Mouse (Mus musculus): Measurements from ENCODE around the gene Faah. TPM values are rescaled to one million over a fixed set of nuclear protein-coding genes. Genes with fewer than 3 reads are reported as not detected.
A peak's percentile ranks its signal among the peaks of the same experiment; 100 is the strongest.

Faah gene
- total RNA-seq, 2 experiments from 2014 or later, result 123 to 126 TPM

DNA sequence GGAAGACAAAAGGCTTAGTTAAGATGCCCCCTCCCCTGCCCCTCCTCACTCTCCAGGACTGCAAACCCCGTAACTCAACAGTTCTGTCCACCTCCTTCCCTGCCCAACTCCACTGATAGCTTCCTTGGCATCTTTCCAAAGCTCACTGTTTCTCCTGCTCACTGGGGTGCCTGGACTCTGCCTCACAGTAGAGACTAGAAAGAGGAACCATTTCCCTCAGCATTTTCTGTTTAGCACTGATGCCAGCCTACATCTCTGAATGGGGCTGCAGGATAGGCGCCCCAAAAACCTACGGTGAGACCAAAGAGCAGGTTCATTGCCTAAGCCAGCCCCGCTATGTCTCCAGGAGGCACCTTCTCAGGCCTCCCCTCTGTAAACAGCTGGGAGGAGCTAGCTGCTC lies 16.5 kb downstream of the Faah start:
- DNase-seq (ENCODE audit: low spot score in 2 of 2), result no peak

DNA sequence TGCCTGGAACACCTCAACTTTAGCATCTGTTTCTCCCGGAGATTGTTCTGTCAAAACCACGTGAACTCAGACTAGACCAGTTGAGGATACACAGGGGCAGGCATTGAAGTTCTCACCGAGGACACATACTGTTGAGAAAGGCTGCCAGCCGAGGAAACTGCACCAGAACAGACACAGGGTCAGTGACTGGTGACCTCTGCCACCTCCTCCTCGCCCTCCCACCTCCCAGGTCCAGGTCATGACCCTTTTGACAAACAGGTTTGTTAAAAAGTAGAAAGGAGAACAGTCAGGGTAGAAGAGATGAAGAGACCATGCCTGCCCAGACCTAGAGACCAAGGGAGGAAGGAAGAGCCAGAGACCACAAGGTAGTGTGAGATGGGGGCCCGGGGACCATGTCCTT lies 17.1 kb downstream of the Faah start:
- no peak for DNase-seq (ENCODE audit: low spot score in 2 of 2)

DNA sequence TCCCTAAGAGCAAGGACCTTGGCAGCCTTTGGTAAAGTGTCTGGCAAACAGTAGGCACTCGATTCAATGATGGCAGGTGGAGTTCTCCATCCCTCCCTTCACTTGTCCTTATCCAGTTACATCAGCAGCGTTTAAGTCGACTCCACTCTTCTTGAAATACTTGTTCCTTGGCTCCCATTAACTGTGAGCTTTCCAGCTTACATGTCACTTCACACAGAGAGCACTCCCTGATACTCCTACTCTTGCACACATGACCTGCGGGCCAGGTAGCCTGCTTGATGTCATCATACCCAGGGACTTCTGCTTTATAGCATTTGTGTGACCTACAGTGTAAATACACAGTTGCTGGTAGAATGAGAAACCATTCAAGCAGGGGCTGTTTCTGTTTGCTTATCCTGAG lies 21.0 kb downstream of the Faah start:
- no peak for DNase-seq (ENCODE audit: low spot score in 2 of 2)

DNA sequence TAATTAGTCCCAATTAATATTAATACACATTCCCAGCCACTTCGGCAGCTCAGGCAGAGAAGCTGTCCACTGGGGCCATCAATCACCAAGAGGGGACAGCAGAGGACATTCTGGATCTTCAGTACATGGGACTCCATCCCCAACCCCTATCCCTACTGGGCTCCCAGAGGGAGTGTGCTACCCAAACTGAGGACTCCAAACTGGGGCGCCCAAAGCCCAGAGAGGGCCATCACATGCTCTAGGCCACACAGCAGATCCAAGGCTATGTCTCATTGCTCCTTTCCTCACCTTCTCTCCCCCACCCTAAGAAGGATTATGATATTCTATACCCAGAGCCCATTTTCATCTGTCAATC lies 22.4 kb downstream of the Faah start:
- no peak for DNase-seq (ENCODE audit: low spot score in 2 of 2)

DNA sequence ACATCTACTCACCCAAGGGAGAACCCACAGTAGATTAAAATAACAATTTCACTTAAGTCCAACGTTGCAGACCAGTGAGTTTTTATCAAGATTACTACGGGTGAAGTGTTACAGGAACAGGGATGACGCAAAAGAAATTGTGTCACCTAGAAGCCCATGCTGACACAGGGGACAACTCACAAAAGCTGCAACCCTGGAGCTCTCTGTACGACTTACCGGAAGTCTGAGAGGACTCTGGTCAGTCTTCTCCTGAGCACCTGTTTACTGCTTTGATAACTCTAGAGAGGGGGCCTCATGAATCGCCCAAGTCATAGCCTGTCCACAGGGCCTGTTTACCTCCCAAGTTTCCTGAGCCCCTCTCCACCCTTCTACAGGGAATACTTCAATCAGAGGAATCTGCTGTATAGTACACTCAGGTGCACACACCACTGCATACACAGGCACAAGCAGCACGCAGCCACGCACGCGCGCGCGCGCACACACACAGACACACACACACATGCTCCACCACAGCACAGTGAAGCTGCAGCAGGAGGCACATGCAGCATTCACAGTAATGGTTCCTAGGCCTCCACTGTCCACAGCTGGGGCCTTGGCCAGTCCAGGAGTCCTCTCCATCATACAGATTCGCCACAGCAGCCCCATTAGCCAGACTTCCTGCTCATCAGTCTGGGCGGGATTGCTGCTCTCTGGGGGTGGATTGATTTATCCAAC lies 22.9 kb downstream of the Faah start:
- DNase-seq (ENCODE audit: low spot score in 2 of 2), result no peak

DNA sequence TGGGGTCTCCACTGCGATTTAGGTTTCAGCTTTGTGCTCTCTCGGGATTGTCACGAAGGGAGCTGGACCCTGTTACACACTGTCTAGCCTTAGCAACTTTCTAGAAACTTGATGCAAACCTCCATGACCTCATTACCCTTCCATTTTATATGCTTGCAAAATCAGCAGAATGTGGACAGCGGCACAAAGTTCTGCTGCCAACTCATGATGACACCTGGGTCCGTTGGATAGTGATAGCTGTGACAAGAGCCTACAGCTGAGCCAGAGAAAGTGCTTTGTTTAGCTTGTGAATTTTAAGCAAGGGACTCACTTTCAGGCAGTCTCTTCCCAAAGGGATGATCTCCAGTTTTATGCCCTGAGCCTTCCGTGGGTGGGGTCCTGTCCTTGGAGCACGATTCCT lies 28.3 kb downstream of the Faah start:
- no peak for DNase-seq (ENCODE audit: low spot score in 2 of 2)

DNA sequence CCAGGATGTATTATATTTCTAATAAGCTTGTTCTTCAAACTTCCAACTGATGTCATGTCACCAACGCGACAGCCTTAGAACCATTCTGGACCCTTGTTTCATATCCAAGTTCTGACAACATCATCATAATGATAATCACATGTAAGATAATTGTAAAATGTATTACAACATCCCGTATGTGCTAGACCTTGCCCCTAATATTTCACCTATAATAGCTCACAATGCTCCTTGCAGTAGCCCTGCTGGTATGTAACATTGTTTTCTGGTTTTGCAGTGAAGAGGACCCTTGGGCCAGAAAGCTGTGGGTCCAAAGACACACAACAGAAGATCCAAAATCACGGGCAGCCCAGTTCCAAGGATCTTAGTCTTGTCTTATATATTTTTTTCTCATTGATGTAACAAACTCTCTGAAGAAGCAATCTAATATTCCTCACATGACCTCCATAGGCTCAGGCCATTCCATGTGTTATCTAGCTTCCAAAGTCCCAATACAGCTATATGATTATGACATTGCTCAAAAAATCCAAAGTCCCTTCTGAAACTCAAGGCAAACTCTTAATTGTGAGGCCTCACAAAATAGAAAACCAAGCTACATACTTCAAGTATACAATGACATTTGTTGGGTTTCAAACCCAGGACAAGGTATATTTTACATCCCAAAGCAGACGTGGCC lies 29.7 kb downstream of the Faah start:
- no peak for DNase-seq (ENCODE audit: low spot score in 2 of 2)

DNA sequence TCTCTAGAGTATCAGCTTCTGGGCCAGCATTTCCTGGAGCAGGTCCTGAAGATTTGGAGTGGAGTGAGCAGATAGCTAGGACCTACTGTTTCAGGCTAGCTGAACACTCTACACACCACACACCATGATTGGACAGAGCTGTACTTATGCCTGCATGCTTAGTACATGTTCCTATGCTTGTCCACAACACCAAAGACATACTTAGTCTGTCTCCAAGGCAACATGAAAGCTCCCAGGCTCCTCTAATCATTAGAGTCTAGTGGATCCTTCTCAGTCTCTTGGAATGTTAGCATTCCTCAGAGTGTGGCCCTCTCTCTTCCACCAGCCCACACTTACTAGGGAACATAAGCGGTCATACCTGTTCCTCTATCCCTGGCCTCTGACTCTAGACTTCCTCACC lies 30.3 kb downstream of the Faah start:
- no peak for DNase-seq (ENCODE audit: low spot score in 2 of 2)

DNA sequence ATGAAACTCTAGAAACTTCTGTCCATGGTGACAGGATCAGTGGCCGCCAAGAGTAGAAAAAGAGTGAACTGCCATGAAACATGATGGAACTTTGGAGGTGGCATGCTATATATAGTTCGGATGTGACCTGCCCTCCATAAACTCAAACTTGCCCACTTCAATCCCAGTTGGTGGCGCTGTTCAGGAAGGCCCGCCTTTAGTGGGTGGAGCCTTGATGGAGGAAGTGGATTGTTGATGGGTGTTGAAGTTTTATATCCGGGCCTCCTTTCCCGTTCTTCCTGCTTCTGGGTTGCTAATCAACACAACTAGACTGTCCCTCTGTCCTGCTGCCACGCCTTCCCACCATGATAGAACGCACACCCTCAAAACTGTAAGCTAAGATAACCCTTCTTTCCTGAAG lies 32.8 kb downstream of the Faah start:
- no peak for DNase-seq (ENCODE audit: low spot score in 2 of 2)

DNA sequence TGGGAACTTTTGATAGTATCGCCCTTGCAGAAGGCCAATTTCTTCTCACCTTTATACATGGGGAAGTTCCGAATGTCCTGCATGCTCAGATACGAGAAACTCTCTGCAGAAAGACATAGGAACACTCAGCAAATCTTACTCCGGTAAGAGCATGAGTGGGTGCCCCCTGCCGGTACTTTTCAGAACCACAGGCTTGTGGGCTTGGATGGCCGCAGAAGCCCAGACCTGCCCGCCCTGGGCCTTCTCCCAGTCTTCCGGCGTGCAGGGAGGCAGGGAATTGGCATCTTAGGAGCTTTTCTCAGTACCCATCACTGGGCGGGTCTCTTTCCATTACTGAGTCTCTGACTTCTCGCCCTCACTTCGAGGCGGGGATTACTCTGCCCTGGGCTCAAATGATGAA lies 33.6 kb downstream of the Faah start:
- peak; percentile 75 to 80 for DNase-seq (ENCODE audit: low spot score in 2 of 2)

DNA sequence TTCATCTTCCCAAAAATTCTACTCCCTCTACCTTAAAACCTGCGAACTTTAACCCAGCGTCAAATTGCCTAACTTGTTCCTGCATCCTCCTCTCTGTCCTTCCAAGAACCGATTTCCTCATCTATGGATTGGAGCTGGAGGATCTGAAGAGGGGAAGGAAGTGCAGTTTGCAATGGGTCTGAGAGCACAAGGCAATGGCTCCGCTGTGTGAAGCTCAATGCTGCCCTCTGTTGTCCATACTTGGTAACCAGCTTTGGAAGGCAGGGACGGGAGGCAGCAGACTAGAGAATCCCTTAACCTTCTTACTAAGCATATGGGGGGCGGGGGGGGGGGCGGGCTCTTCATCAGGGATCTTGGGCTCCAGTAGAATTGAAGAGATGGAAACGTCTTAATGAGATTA lies 37.0 kb downstream of the Faah start:
- peak; percentile 69 to 80 for DNase-seq (ENCODE audit: low spot score in 2 of 2)

DNA sequence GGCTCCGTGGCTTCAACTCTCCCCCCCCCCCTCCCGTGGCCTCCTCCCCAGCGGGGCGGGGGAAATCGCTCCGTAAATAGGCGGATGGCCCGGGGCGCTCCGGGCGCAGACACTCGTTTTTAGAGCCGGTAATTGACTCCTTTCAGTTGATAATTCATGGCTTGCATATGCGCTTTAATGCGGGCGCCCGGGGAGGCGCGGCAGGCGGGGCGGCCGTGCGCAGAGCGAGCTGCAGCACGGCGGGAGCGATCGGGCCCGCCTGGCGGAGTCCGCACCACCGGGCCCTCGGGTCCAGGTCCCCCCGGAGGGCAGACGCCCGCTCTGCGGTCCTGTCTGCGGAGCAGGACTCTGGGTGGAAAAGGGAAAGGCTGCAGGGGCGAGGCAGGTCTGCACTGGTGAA lies 38.3 kb downstream of the Faah start:
- no peak for DNase-seq (ENCODE audit: low spot score in 2 of 2)

DNA sequence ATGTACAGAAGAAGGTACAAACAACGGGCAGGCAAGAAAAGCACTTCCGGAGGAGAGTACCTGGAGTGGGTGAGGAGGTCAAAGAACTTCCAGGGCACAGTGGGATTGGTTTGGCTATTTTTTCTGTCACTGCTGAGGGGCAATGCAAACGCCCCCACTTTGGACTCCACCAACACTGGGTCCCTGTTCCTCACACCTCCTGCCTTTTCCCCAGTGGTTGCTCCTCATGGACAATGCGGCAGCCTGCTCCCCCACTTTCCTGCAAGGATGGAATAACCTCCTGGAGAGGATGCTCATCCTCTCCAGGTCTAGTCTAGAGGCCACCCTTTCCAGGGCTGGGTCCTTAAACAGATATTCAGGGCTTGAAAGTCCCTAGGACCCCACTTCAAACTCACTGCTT lies 38.8 kb downstream of the Faah start:
- DNase-seq (ENCODE audit: low spot score in 2 of 2), result no peak

DNA sequence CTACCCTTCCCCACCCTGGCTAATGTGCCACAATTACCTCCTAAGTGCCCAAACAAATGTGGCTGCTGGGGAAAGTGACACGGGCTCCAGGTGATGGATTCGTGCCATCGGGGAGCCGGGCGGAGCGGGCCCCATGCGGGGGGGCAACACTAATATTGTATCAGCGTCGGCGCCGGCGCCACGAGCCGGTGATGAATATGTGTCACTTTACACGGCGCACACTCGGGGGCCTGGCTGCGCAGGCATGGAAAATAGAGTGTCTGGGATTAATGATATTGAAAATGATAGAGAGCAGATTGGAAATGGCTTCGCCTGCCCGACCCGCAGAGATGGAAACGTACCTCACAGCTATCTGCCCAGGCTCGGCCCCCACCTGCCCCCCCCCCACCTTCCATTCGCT lies 45.2 kb downstream of the Faah start:
- DNase-seq (ENCODE audit: low spot score in 2 of 2), result no peak

DNA sequence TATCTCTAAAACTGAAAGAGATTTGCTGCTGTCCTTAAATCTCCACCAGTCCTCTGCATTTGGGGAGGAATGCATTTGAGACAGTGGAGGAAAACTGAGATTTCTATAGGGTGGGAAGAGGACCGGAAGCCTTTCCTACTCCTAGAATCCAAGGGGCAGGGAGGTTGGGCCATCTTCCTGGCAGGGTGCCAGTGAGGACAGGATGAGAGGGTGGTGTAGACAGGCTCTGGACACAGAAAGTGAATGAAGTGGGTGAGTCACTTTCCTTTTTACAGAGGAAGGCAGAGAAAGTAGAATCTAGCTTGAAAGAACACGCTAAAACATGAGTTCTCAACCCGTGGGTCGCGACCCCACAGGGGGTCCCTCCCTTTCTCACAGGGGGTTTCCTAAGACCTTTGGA lies 53.3 kb downstream of the Faah start:
- no peak for DNase-seq (ENCODE audit: low spot score in 2 of 2)

DNA sequence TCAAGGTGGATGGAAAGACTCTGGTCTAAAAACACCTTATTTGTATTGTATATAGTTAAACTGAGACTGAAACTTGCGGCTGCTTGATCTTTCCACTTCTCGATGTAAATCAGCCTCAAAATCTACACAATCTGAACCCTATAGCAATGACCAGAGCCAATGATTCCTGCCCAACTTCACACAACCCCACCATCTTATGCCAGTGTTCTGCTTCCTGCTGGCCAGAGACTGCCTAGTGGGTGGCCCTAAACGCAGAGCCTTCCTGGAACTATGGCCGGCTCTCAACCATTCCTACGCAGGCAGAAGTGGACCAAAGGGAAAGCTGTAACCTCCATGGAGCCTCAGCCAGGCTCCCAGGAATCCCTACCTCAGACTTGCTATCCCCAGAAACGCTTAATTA lies 54.0 kb downstream of the Faah start:
- no peak for DNase-seq (ENCODE audit: low spot score in 2 of 2)

DNA sequence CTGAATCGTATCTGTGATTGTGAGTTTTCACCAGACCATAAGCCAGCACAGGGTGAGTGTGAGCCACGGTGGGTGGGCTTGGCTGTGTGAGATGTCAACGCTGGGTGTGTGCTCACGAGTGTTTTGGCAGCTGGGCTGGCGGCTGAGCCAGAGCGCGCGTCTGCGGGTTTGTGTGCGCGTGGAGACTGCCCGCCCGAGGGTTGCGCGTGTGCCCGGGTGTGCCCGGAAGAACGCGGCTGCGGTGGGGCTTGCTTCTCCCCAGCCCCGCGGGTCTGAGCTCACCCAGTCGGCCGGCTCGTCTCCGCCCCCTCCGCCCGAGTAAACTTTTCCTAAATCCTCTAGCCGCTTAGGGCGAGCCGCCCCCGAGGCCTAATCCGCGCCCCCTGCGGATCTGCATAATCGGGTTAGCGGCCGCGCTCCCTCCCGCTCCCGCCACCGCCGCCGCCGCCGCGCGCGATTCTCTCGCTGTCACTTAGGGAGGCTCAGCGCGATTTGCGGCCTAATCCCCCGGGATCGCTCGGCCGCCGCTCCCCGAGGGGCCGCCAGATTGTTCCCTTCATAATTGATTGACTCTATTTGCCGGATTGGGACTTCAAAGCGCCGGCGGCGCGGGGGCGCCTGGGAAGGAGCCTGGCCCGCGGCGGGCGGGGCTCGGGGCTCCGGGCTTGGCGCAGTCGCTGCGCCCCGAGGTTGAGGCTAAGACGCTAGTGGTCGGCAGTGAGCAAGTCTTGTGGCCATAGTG lies 54.9 kb downstream of the Faah start:
- peak; percentile 34 to 40 for DNase-seq (ENCODE audit: low spot score in 2 of 2)

DNA sequence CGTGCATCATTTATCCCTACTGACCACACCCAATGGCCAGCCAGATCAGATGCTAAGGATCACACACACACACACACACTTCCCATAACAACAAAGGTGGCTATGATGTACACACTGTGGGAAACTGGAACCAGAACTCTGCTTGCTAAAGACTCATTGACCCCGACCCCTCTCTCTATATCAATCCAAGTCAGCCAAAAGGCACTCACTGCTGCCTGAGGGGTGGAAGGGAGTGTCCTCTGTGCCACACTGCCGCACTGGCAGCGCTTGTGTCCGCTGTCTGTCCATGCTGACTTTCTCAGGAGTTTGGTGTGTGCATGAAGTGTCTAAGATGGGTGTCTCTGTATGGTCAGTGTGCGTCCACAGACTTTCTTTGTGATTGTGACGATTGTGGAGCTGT lies 55.7 kb downstream of the Faah start:
- no peak for DNase-seq (ENCODE audit: low spot score in 2 of 2)

DNA sequence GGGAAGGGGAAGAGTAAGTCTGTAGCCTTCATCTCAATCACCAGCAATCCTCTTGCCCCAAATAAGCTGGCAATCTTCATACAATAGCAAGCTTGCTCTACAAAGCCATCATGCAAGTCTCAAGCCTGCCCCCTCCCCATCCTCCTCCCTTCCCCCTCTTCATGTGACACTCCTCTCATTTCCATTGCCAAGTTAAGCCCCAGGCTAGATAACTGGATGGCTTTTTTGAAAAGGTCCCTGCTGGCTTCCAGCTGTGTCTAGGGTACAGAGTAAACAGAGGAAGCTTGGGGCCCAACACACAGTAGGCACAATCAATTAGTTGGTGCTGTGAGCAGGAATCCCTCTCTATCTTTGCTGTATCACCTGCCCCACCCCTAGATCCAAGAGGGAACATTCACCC lies 58.2 kb downstream of the Faah start:
- DNase-seq (ENCODE audit: low spot score in 2 of 2), result no peak

DNA sequence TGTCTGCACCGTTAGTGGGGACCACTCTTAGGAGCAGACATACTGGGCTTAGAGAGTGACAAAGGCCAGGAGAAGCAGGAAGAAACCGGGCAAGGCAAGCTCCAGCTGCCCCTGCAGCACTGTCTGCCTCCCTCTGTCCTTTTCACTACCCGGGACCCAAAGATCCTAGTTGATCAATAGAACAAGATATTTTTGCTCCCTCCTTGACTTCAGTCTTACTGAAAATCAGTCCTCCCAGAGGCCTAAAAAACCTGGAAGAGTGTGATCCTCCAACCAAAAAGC lies 62.3 kb downstream of the Faah start:
- DNase-seq (ENCODE audit: low spot score in 2 of 2), result no peak

DNA sequence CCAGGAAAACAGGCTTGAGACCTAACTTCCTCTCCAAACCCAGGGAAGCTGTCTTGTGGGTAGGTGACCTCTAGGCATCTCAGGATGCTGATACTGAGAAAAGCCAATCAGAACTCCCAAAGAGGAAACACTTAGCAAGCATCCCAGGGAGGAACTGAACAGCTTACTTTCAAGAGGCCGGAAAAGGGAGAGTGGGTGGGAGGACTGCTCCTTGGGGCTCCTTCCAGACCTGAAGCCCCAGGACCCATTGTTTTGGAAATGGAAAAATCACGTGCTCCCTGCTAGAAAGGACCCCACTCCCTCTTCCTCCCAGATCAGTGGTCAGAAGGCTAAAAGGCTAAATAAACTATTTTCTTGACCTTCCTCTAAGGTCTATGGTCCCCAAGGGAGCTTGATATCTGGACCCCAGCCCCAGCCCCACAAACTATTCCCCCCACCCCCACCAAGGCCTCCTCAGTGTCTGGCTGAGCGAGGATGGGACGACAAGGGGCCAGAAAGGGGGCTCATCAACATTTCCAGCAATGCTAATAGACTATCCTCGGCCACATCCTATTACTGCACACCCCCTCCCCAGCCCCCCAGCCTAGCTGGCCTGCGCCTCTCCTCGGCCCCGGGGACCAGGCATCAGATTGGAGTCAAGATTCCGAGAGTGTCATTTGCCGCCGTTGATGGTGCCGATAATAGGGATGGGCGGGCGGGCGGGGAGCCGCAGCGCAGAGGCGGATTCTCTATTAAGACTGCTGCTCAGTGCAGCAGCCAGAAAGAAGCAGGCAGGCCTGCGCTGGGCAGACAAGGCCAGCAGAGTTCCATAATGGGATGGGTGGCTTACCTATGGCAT lies 62.9 kb downstream of the Faah start:
- no peak for DNase-seq (ENCODE audit: low spot score in 2 of 2)

DNA sequence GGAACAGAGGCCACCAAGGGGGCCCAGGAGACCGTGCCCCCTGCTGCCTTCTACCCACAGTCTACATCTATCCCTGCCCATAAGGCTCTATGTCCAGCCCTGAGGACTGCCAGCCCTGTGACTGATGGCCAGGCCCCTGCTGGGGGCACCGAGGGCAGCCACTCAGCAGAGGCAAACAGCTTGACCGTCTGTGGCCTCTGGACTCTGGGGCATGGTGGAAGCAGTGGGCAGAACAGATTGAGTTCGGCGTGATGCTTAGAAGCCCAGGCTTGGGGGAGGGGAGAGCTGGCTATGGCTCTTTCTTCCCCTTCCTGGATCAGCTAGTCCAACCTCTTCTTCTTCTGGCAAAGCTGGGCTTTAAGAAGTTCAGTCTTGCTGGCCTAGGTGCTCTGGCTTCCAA lies 64.2 kb downstream of the Faah start:
- no peak for DNase-seq (ENCODE audit: low spot score in 2 of 2)

Data from layer of hippocampus, postnatal 14 days (tissue).